Mouse (Mus musculus): ENCODE measurements at regions not wholly inside any gene's neighbourhood (a gene's known extent, or its start where the extent isn't known, plus 50 kb on each side); places are given as distances from the start of the nearest gene placed in this dataset.
"Not testable (repeated sequence)": the region's sequence is repeated elsewhere in the genome, so short reads cannot be mapped to it uniquely, and the experiment has no call there.

DNA sequence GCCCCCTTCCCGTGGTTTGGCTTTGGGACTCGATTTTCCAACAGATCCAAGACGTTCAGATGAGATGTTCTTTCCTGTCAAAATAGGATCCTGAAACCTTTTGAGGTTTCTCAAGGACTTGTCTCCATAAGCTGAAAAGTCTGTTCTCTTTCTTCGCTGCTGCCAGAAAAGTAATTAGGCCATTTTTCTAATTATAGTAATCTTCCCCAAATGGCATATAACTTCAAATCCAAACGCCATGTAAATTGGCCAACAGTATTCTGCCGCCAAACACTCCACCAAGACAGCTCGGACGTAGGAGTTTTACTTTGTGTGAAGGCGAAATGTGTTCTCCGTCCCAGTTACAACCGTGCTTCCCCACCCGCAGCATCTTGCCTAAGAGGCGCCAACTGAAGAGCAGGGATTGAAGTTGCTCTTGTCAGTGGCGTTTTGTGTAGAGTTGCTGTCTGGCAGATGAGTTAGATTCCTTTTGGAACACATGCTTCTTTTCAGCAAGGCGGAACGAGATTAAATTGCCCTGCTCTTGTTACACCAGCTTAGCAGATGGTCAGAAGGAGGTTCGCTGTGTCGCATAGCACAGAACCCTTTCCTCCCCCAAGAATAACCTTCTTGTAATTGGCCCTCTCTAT lies 128.1 kb downstream of the Gm11077 start:
- H3K4me2 ChIP-seq: no peak overlapping the region; the same call in 1 of the 2 replicates
- H3K9ac ChIP-seq: no peak overlapping the region
- H3K4me3 ChIP-seq (replicated peaks): no peak overlapping the region
- WGBS (ENCODE audit: insufficient replicate concordance): 31% methylated on average over 18 of the region's 18 CpGs
- H3K9me3 ChIP-seq (replicated peaks): no peaks in the 10 kb centered on the region
- H3K27ac ChIP-seq (replicated peaks): no peak overlapping the region
- H3K36me3 ChIP-seq (replicated peaks): no peaks in the 10 kb centered on the region
- H3K4me1 ChIP-seq (replicated peaks): no peaks in the 10 kb centered on the region
- ATAC-seq (ENCODE audit: insufficient read depth): no peak
- H3K27me3 ChIP-seq: peaks cover 11% of the 10 kb centered on the region

GRCm38 (mm10) chr6:140869523-140869922 lies 140.4 kb downstream of the Gm11077 start:
- not testable (repeated sequence) for H3K27me3 ChIP-seq; H3K27ac ChIP-seq (replicated peaks); H3K4me2 ChIP-seq; H3K9me3 ChIP-seq (replicated peaks); H3K36me3 ChIP-seq (replicated peaks); ATAC-seq (ENCODE audit: insufficient read depth); H3K4me3 ChIP-seq (replicated peaks); H3K9ac ChIP-seq; H3K4me1 ChIP-seq (replicated peaks)
- WGBS (ENCODE audit: insufficient replicate concordance): 82% methylated on average over 11 of the region's 16 CpGs

DNA sequence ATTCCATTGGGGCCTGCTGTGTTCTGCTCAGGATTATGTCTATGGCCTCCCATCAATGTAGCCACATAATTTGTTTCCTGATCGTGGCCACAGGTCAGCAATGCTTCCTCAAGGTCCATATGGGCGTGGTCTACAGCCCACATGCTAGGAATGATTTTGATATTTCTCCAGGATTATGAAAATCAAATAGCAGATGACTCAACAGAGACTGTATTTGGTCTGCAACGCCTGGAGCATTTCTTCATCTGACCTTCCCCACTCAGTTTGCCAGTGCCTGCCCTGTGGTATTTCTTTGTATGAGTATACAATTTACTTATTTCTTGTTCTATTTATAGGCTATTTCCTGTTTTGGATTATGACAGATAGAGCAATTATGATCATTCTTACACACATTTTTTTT lies 145.7 kb downstream of the Gm11077 start:
- ATAC-seq (ENCODE audit: insufficient read depth): no peak
- Histone ChIP-seq H3K9ac (no peak overlapping the region), H3K36me3 (replicated peaks) (no peaks in the 10 kb centered on the region), H3K4me2 (no peak overlapping the region), H3K9me3 (replicated peaks) (no peaks in the 10 kb centered on the region), H3K4me1 (replicated peaks) (no peaks in the 10 kb centered on the region), H3K4me3 (replicated peaks) (no peak overlapping the region), H3K27ac (replicated peaks) (no peak overlapping the region), H3K27me3 (no peaks in the 10 kb centered on the region)
- 32% methylated on average over 3 of the region's 3 CpGs for WGBS (ENCODE audit: insufficient replicate concordance)

GRCm38 (mm10) chr6:140883651-140884050 lies 154.6 kb downstream of the Gm11077 start:
- Histone ChIP-seq H3K9ac (no peak overlapping the region), H3K27ac (replicated peaks) (no peak overlapping the region), H3K9me3 (replicated peaks) (no peaks in the 10 kb centered on the region), H3K36me3 (replicated peaks) (no peaks in the 10 kb centered on the region), H3K4me3 (replicated peaks) (no peak overlapping the region), H3K27me3 (no peaks in the 10 kb centered on the region), H3K4me1 (replicated peaks) (no peaks in the 10 kb centered on the region), H3K4me2 (no peak overlapping the region)
- ATAC-seq (ENCODE audit: insufficient read depth): no peak

DNA sequence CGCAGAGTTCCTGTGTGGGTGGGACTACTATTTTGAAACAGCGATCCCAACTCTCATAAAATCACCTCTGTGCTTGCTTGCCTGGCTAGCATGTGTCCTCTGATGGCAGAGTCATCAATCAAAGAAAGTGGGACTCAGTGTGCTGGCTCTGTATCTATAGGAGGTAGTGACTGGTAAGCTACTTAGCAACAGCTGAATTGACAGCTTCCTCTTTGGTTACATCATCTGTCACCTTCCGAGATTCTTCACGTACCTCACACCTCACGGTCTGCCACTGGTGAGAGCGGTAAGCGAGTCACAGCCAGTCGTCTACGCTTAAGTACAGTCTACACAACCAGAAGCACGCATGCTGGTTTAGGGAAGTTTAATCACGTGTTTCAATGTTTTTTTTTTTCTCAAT lies 159.5 kb downstream of the Gm11077 start:
- WGBS (ENCODE audit: insufficient replicate concordance): 29% methylated on average over 11 of the region's 11 CpGs
- H3K36me3 ChIP-seq (replicated peaks): no peaks in the 10 kb centered on the region
- no peak overlapping the region for H3K4me2 ChIP-seq
- no peaks in the 10 kb centered on the region for H3K27me3 ChIP-seq
- H3K9me3 ChIP-seq (replicated peaks): no peaks in the 10 kb centered on the region
- no peak overlapping the region for H3K9ac ChIP-seq
- no peak overlapping the region for H3K4me3 ChIP-seq (replicated peaks)
- no peak overlapping the region for H3K27ac ChIP-seq (replicated peaks)
- ATAC-seq (ENCODE audit: insufficient read depth): no peak
- no peaks in the 10 kb centered on the region for H3K4me1 ChIP-seq (replicated peaks)

GRCm38 (mm10) chr6:140890060-140890459 lies 161.0 kb downstream of the Gm11077 start:
- WGBS (ENCODE audit: insufficient replicate concordance): 45% methylated on average over 5 of the region's 5 CpGs
- ATAC-seq (ENCODE audit: insufficient read depth): no peak
- no peak overlapping the region for H3K4me3 ChIP-seq (replicated peaks)

GRCm38 (mm10) chr6:140890591-140890990 lies 161.5 kb downstream of the Gm11077 start:
- 53% methylated on average over 2 of the region's 2 CpGs for WGBS (ENCODE audit: insufficient replicate concordance)
- no peak for ATAC-seq (ENCODE audit: insufficient read depth)
- H3K27ac ChIP-seq (replicated peaks): no peak overlapping the region
- no peaks in the 10 kb centered on the region for H3K36me3 ChIP-seq (replicated peaks)
- no peaks in the 10 kb centered on the region for H3K4me1 ChIP-seq (replicated peaks)
- H3K9me3 ChIP-seq (replicated peaks): no peaks in the 10 kb centered on the region
- no peak overlapping the region for H3K4me2 ChIP-seq
- no peaks in the 10 kb centered on the region for H3K27me3 ChIP-seq
- H3K4me3 ChIP-seq (replicated peaks): no peak overlapping the region
- H3K9ac ChIP-seq: no peak overlapping the region

More at GRCm38 (mm10) chr6:140890060-140890459, 161.0 kb downstream of the Gm11077 start:
- Histone ChIP-seq H3K36me3 (replicated peaks) (no peaks in the 10 kb centered on the region), H3K9me3 (replicated peaks) (no peaks in the 10 kb centered on the region), H3K4me2 (no peak overlapping the region), H3K9ac (no peak overlapping the region), H3K4me1 (replicated peaks) (no peaks in the 10 kb centered on the region), H3K27me3 (no peaks in the 10 kb centered on the region), H3K27ac (replicated peaks) (no peak overlapping the region)

DNA sequence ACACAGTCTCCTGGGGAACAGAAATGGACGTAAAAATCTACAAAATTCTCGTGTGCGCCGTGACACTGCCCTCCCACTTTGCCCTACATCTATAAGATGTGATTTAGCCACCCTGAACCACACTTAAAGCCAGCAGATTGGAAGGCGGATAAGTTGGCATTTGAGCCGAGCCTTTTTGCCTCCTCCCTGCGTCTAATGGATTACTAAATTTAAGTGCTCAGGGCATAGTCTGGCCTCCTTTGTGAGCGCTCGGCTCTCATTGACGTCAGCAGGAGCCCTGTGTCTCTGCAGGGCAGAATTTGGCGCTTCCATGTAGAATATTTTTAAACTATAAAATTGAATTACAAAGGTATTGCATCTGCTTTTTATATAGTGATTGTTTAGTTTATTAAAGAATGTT lies 165.4 kb downstream of the Gm11077 start:
- H3K4me2 ChIP-seq: no peak overlapping the region
- H3K9ac ChIP-seq: no peak overlapping the region
- ATAC-seq (ENCODE audit: insufficient read depth): no peak
- H3K27ac ChIP-seq (replicated peaks): no peak overlapping the region
- H3K36me3 ChIP-seq (replicated peaks): no peaks in the 10 kb centered on the region
- no peaks in the 10 kb centered on the region for H3K9me3 ChIP-seq (replicated peaks)
- no peaks in the 10 kb centered on the region for H3K27me3 ChIP-seq
- H3K4me1 ChIP-seq (replicated peaks): no peaks in the 10 kb centered on the region
- 68% methylated on average over 11 of the region's 11 CpGs for WGBS (ENCODE audit: insufficient replicate concordance)
- no peak overlapping the region for H3K4me3 ChIP-seq (replicated peaks)

GRCm38 (mm10) chr6:140895441-140895840 lies 166.4 kb downstream of the Gm11077 start:
- Histone ChIP-seq H3K27ac (replicated peaks) (no peak overlapping the region), H3K9ac (no peak overlapping the region), H3K4me1 (replicated peaks) (no peaks in the 10 kb centered on the region), H3K27me3 (no peaks in the 10 kb centered on the region), H3K4me3 (replicated peaks) (no peak overlapping the region), H3K4me2 (no peak overlapping the region), H3K9me3 (replicated peaks) (no peaks in the 10 kb centered on the region), H3K36me3 (replicated peaks) (no peaks in the 10 kb centered on the region)
- ATAC-seq (ENCODE audit: insufficient read depth): no peak
- 30% methylated on average over 2 of the region's 2 CpGs for WGBS (ENCODE audit: insufficient replicate concordance)

GRCm38 (mm10) chr6:140897111-140897510 lies 168.0 kb downstream of the Gm11077 start:
- no peak for ATAC-seq (ENCODE audit: insufficient read depth)
- no peak overlapping the region for H3K4me3 ChIP-seq (replicated peaks)
- H3K4me2 ChIP-seq: no peak overlapping the region
- H3K4me1 ChIP-seq (replicated peaks): no peaks in the 10 kb centered on the region
- H3K27ac ChIP-seq (replicated peaks): no peak overlapping the region
- no peaks in the 10 kb centered on the region for H3K36me3 ChIP-seq (replicated peaks)
- no peak overlapping the region for H3K9ac ChIP-seq
- WGBS (ENCODE audit: insufficient replicate concordance): 45% methylated on average over 8 of the region's 8 CpGs
- H3K9me3 ChIP-seq (replicated peaks): no peaks in the 10 kb centered on the region
- H3K27me3 ChIP-seq: no peaks in the 10 kb centered on the region

- H3K9me3 ChIP-seq (replicated peaks): no peaks in the 10 kb centered on the region
- no peaks in the 10 kb centered on the region for H3K36me3 ChIP-seq (replicated peaks)
- WGBS (ENCODE audit: insufficient replicate concordance): 46% methylated on average over 12 of the region's 12 CpGs
- no peak overlapping the region for H3K27ac ChIP-seq (replicated peaks)
- no peak overlapping the region for H3K4me3 ChIP-seq (replicated peaks)
- no peak overlapping the region for H3K4me2 ChIP-seq
- no peaks in the 10 kb centered on the region for H3K4me1 ChIP-seq (replicated peaks)
- no peak overlapping the region for H3K9ac ChIP-seq
- H3K27me3 ChIP-seq: no peaks in the 10 kb centered on the region
- no peak for ATAC-seq (ENCODE audit: insufficient read depth)
These were observed 195.4 kb downstream of the Gm11077 start for GRCm38 (mm10) chr6:140924319-140924981.

DNA sequence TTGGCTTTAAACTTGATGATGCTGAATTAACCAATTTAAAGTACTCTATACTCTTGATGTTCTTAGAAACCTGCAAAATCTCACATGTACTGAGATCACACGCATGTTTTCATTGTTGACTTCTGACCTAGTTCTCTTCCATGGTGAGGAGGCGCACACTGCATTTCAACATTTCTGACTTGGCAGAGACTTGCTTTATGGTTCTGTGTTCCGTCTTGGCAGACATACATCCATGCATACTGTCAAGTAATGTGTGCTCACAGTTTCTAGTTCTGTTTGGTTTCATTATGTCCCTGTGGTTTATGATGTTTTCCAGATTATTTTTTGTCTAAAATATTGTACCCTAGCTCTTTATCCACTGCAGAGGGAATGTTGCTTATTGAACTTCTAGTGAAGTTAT lies 198.5 kb downstream of the Gm11077 start:
- Histone ChIP-seq H3K9ac (no peak overlapping the region), H3K9me3 (replicated peaks) (no peaks in the 10 kb centered on the region), H3K27ac (replicated peaks) (no peak overlapping the region), H3K27me3 (no peaks in the 10 kb centered on the region), H3K36me3 (replicated peaks) (no peaks in the 10 kb centered on the region), H3K4me2 (no peak overlapping the region), H3K4me3 (replicated peaks) (no peak overlapping the region), H3K4me1 (replicated peaks) (no peaks in the 10 kb centered on the region)
- 65% methylated on average over 3 of the region's 3 CpGs for WGBS (ENCODE audit: insufficient replicate concordance)
- no peak for ATAC-seq (ENCODE audit: insufficient read depth)

All from liver, embryonic 15.5 days (tissue).